Mouse (Mus musculus) C2C12 (cell line): ENCODE data around the gene Rplp2.

Experiments
- CEBPB ChIP-seq: IDR thresholded peaks from one replicate; pipeline ENCODE4 v1.6.1; 2011; ENCODE audit warnings: low read depth, mild to moderate bottlenecking, control low read depth, moderate library complexity
- CTCF ChIP-seq: IDR thresholded peaks from one replicate; pipeline ENCODE4 v1.5.1; 2011; ENCODE audit not compliant: control insufficient read depth, insufficient read depth, insufficient read length
- FOSL1 ChIP-seq: IDR thresholded peaks from one replicate; pipeline ENCODE4 v1.8.0; 2011; ENCODE audit warnings: mild to moderate bottlenecking, low read length; ENCODE audit not compliant: poor library complexity, insufficient read depth, severe bottlenecking
- MAX ChIP-seq: IDR thresholded peaks from one replicate; pipeline ENCODE4 v1.6.1; 2011; ENCODE audit warnings: mild to moderate bottlenecking, control low read depth
- MYOD1 ChIP-seq: IDR thresholded peaks from one replicate; pipeline ENCODE4 v1.6.1; 2011; ENCODE audit warnings: low read depth; ENCODE audit not compliant: control insufficient read depth, insufficient read length
- MYOG ChIP-seq: IDR thresholded peaks from one replicate; pipeline ENCODE4 v1.6.1; 2011; ENCODE audit not compliant: control insufficient read depth, insufficient read length; ENCODE audit errors: extremely low read depth
- USF1 ChIP-seq: IDR thresholded peaks from one replicate; pipeline ENCODE4 v1.6.1; 2011; ENCODE audit warnings: low read depth, mild to moderate bottlenecking, control low read depth, moderate library complexity

DNA sequence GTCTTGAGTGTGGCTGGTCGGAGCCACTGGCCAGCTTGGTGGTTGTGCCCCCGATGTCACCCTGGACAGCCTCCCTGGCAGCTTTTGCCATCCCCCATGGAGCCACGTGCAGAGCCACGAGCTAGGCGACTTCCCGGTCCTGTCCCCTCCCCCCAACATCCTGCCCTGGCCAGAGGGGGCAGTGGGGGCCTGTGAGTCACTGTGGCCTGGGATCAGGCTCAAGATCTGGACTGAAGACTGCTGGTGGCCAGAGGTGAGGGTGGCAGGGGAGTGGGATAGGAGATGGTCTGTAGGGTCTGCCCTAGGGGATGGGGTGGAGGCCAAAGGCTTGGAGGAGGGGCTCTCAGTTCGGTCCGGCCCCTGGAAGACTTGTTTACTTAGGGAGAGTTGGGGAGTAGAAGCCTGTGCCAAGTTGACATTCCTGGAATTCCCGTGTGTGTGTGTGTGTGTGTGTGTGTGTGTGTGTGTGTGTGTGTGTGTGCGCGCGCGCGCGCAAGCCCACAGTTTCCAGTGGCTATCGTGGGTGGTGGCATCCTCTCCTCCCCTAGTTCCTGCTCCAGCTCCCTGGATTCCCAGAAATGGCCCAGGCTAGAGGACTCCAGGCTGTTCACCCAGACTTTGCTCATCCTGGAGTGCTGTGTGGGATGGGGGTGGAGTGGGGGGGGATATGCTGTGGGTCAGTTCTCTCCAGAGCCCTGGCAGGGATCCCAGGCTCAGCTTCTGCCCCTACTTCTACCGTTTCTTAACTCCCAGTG is 29.2 kb downstream of the Rplp2 start:
- TF ChIP-seq CTCF (no peak), USF1 (peak; percentile 62), CEBPB (no peak), MYOD1 (no peak), MYOG (no peak), MAX (peak; percentile 95), FOSL1 (no peak)
